Comparison of ENCODE assay signal across 8 mouse cellular contexts in the genomic region with DNA sequence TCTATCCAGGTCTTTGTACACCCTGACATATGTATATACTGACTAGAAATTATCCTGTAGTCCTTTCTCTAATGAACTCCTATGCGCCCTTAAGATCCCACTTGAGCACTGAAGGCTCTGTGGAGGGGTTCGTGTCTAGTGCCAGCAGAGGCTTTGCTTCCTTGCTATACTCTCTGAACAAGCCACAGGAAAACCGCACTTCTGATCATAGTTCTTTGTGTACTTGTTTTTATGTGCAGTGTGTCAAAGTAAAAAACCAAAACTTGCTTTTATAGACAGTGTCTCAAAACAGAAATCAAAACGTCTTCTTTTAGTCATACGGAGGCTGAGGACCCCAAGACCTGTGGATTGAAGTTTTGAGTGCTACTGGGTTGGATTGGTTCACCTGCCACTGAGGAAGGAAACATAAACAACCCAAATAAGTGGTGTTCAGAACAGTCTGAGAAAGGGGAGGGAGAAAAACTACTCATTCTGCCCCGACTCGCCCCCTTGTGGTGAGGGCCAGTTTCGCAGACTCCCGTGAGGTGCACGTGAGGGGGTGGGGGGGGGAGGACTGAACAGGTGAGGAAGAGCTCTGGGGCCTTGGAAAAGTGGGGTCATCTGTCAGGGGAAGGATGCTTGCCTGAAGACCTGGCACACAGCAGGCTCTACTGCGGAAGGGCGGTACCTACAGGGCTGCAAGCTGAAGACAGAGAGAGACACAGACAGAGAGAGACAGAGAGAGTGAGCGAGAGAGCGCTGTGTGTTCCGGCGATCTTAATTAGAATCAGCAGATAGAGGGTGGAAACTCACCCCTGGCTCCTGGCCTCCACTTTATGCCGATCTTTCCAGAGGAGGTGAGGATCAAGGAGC. TPM values are rescaled to one million over a fixed set of nuclear protein-coding genes. Genes with fewer than 3 reads are reported as not detected.
DNase-seq lines count a peak whose midpoint lies in the region; ATAC-seq lines count a peak whose summit lies in the region.

No protein-coding gene starts in this region.

- peak; percentile 57 to 69 for DNase-seq in cerebellum, postnatal 10 days
- no peak for DNase-seq in cerebellum, adult 9-10 months
- peak; percentile 34 for DNase-seq in 3134 (ENCODE audit: extremely low read depth, insufficient read length, low spot score)
- DNase-seq in adrenal gland, postnatal 14 days: peak; percentile 68
- peak; percentile 51 for DNase-seq in gastrocnemius, postnatal 10 days
- DNase-seq in limb, embryonic 10.5 days (ENCODE audit: low spot score): peak; percentile 56
- DNase-seq in thymus, postnatal 4 days: peak; percentile 84

- H3K9ac ChIP-seq in midbrain, embryonic 15.5 days: no peak overlapping the region

- H3K27ac ChIP-seq in limb, embryonic 10.5 days: no peak overlapping the region
- H3K27ac ChIP-seq in midbrain, embryonic 15.5 days: no peak overlapping the region

- peaks cover 7% of the 10 kb centered on the region; the same call in 1 of the 2 replicates for H3K4me1 ChIP-seq in limb, embryonic 10.5 days
- H3K4me1 ChIP-seq in midbrain, embryonic 15.5 days: no peaks in the 10 kb centered on the region

- WGBS in limb, embryonic 10.5 days: 39% methylated on average over 17 of the region's 17 CpGs
- WGBS in midbrain, embryonic 15.5 days: 39% methylated on average over 17 of the region's 17 CpGs

- no peaks in the 10 kb centered on the region for H3K9me3 ChIP-seq in limb, embryonic 10.5 days (replicated peaks)
- H3K9me3 ChIP-seq in midbrain, embryonic 15.5 days: no peaks in the 10 kb centered on the region

- H3K36me3 ChIP-seq in limb, embryonic 10.5 days: no peaks in the 10 kb centered on the region
- no peaks in the 10 kb centered on the region for H3K36me3 ChIP-seq in midbrain, embryonic 15.5 days (replicated peaks)

- ATAC-seq in midbrain, embryonic 15.5 days (replicated peaks): peak; percentile 69; the same call in 1 of the 2 replicates

- H3K27me3 ChIP-seq in limb, embryonic 10.5 days (ENCODE audit: low read depth, poor library complexity, severe bottlenecking): no peaks in the 10 kb centered on the region
- H3K27me3 ChIP-seq in midbrain, embryonic 15.5 days (replicated peaks): no peaks in the 10 kb centered on the region

- H3K4me2 ChIP-seq in midbrain, embryonic 15.5 days: peak overlapping the region; percentile 19; the same call in 1 of the 2 replicates

- H3K4me3 ChIP-seq in limb, embryonic 10.5 days: no peak overlapping the region
- no peak overlapping the region for H3K4me3 ChIP-seq in midbrain, embryonic 15.5 days

RNA-seq across cellular contexts. Expression of a gene that starts 48.3 kb away (rescaled TPM):
- total RNA-seq in adrenal gland, postnatal 14 days (2021): 128 and 132 TPM in 2 replicates
- total RNA-seq in gastrocnemius, postnatal 10 days (2021): 100 to 1,000 TPM; 122 to 131 TPM
- polyA plus RNA-seq in limb, embryonic 10.5 days (2016; fragmentation: Nextera tagmentation; extraction: Ambion mirVana): 87.3 and 88.1 TPM in 2 replicates
- polyA plus RNA-seq in midbrain, embryonic 15.5 days (2015; fragmentation: Nextera tagmentation; extraction: Ambion mirVana): 90.9 and 92.2 TPM in 2 replicates
